Mouse (Mus musculus) bone marrow macrophage, adult 2 months (primary cell): ENCODE data around the gene Yy1.

Experiments
- CTCF ChIP-seq: IDR thresholded peaks from 2 replicates; pipeline ENCODE4 v1.5.1; 2012; ENCODE audit warnings: low read depth, mild to moderate bottlenecking, low read length, moderate library complexity
- POLR2A ChIP-seq: IDR thresholded peaks from 2 replicates; pipeline ENCODE4 v1.6.1; 2012; ENCODE audit warnings: mild to moderate bottlenecking, low read depth, low read length, borderline replicate concordance

DNA sequence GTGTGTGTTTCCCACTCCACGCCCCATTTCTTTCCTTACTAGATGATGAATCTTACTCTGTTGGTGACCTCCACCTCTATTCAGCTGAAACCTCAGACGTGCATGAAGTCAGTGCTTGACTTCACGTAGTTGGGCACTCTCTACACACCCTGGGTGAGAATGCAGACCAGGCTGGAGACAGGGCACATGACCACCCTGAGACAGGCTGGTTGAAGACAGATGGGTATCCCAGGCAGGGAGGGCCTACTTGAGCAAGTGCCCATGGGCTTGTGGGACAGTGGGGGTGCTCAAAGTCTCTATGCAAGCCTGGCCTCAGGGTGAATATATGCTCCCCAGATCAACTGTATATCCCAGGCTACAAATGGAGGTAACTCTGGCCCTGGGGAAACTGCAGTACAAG is 41.6 kb downstream of the Yy1 start:
- TF ChIP-seq POLR2A (no peak), CTCF (no peak)
